Mouse (Mus musculus) cerebellum, adult 2 months (tissue): ENCODE measurements at regions not wholly inside any gene's neighbourhood (a gene's known extent, or its start where the extent isn't known, plus 50 kb on each side); places are given as distances from the start of the nearest gene placed in this dataset.

Experiments
- CTCF ChIP-seq: fragments of 200-500 bp; IDR thresholded peaks from 2 replicates; pipeline ENCODE4 v1.5.1; 2011; ENCODE audit warnings: low read depth, mild to moderate bottlenecking, control low read depth, low read length, moderate library complexity, borderline replicate concordance; ENCODE audit not compliant: insufficient read depth
- POLR2A ChIP-seq: fragments of 200-500 bp; IDR thresholded peaks from 2 replicates; pipeline ENCODE4 v1.6.1; 2011; ENCODE audit warnings: low read length, control low read depth, borderline replicate concordance; ENCODE audit not compliant: insufficient read depth

DNA sequence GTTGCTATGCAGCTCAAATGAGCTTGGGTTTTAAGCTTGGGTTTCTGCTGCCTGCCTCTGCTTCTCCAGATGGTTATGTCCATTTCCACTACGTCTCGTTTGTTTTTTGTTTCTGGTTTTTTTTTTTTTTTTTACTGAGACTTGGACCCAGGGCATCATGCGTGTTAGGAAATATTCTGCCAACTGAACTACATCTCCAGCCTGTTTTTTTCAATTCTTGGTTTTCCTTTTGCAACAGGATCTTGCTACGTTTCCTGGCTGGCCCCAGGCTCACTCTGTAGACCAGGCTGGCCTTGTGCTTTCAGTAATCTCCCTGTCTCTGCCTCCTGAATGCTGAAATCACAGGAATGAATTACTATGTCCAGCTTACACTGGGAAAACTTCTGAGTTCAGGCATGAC, 96.2 kb upstream of the Zfp217 start:
- no peak for TF ChIP-seq CTCF
- TF ChIP-seq POLR2A = no peak
